Mouse (Mus musculus): ENCODE data around the gene Tpm3. TPM values are rescaled to one million over a fixed set of nuclear protein-coding genes. Genes with fewer than 3 reads are reported as not detected.

Gene Tpm3
- polyA plus RNA-seq (2015; fragmentation: Nextera tagmentation; extraction: Ambion mirVana) = 448 and 450 TPM in 2 replicates

GRCm38 (mm10) chr3:90072294-90072693, at the start of gene Tpm3:
Gene Tpm3 (plus strand): TSS chr3:90072649.
- Histone ChIP-seq H3K27ac (replicated peaks) (no peak within 1 kb of the TSS), H3K4me1 (peaks cover 3% of the 10 kb centered on the region), H3K9ac (replicated peaks) (no peak within 1 kb of the TSS), H3K4me3 (no peak within 1 kb of the TSS), H3K27me3 (no peaks in the 10 kb centered on the region), H3K4me2 (replicated peaks) (no peak within 1 kb of the TSS), H3K9me3 (no peaks in the 10 kb centered on the region), H3K36me3 (no peaks in the 10 kb centered on the region)
- no peak for ATAC-seq (replicated peaks)
- WGBS = 76% methylated on average over 4 of the region's 4 CpGs

GRCm38 (mm10) chr3:90034653-90035052, 37.8 kb upstream of the Tpm3 start:
- WGBS = 88% methylated on average over 2 of the region's 2 CpGs
- H3K4me1 ChIP-seq = no peaks in the 10 kb centered on the region
- no peaks in the 10 kb centered on the region for H3K9me3 ChIP-seq
- peaks cover 84% of the 10 kb centered on the region for H3K36me3 ChIP-seq
- ATAC-seq (replicated peaks) = no peak
- H3K4me3 ChIP-seq = no peak overlapping the region
- H3K9ac ChIP-seq (replicated peaks) = no peak overlapping the region
- no peak overlapping the region for H3K27ac ChIP-seq (replicated peaks)
- H3K4me2 ChIP-seq (replicated peaks) = no peak overlapping the region
- no peaks in the 10 kb centered on the region for H3K27me3 ChIP-seq

GRCm38 (mm10) chr3:90036263-90036662, 36.2 kb upstream of the Tpm3 start:
- no peak overlapping the region for H3K4me2 ChIP-seq (replicated peaks)
- 89% methylated on average over 1 of the region's 1 CpGs for WGBS
- no peak for ATAC-seq (replicated peaks)
- no peaks in the 10 kb centered on the region for H3K27me3 ChIP-seq
- no peaks in the 10 kb centered on the region for H3K9me3 ChIP-seq
- no peak overlapping the region for H3K4me3 ChIP-seq
- H3K27ac ChIP-seq (replicated peaks) = no peak overlapping the region
- H3K36me3 ChIP-seq = peaks cover 83% of the 10 kb centered on the region
- H3K9ac ChIP-seq (replicated peaks) = no peak overlapping the region
- no peaks in the 10 kb centered on the region for H3K4me1 ChIP-seq

- peaks cover 27% of the 10 kb centered on the region for H3K36me3 ChIP-seq
- no peak overlapping the region for H3K4me2 ChIP-seq (replicated peaks)
- whole genome bisulfite sequencing = 53% methylated on average over 3 of the region's 3 CpGs
- no peaks in the 10 kb centered on the region for H3K9me3 ChIP-seq
- no peaks in the 10 kb centered on the region for H3K27me3 ChIP-seq
- H3K9ac ChIP-seq (replicated peaks) = no peak overlapping the region
- H3K27ac ChIP-seq (replicated peaks) = no peak overlapping the region
- no peak overlapping the region for H3K4me3 ChIP-seq
- no peak for ATAC-seq (replicated peaks)
- H3K4me1 ChIP-seq = peaks cover 26% of the 10 kb centered on the region
Measured at GRCm38 (mm10) chr3:90049691-90050090, 22.8 kb upstream of the Tpm3 start.

GRCm38 (mm10) chr3:90051441-90052350, 20.8 kb upstream of the Tpm3 start, which contains the start of gene 4933434E20Rik:
Gene 4933434E20Rik (plus strand): TSS chr3:90051636.
- peak within 1 kb of the TSS; percentile 62 for H3K4me2 ChIP-seq (replicated peaks)
- peak within 1 kb of the TSS; percentile 93 for H3K27ac ChIP-seq (replicated peaks)
- no peaks in the 10 kb centered on the region for H3K27me3 ChIP-seq
- peak; percentile 82 for ATAC-seq (replicated peaks)
- H3K4me1 ChIP-seq = peaks cover 40% of the 10 kb centered on the region
- peak within 1 kb of the TSS; percentile 95 for H3K9ac ChIP-seq (replicated peaks)
- H3K9me3 ChIP-seq = no peaks in the 10 kb centered on the region
- WGBS = 0% methylated on average over 42 of the region's 43 CpGs
- H3K36me3 ChIP-seq = peaks cover 25% of the 10 kb centered on the region
- peak within 1 kb of the TSS; percentile 80 for H3K4me3 ChIP-seq

- under 1% methylated on average over 75 of the region's 81 CpGs for WGBS
Measured at GRCm38 (mm10) chr3:90052351-90053241, 19.9 kb upstream of the Tpm3 start, which contains the start of gene Ubap2l. Gene Ubap2l (minus strand): TSS chr3:90052628.

GRCm38 (mm10) chr3:90061549-90061948, 10.9 kb upstream of the Tpm3 start:
- Histone ChIP-seq H3K27me3 (no peaks in the 10 kb centered on the region), H3K27ac (replicated peaks) (no peak overlapping the region), H3K4me2 (replicated peaks) (no peak overlapping the region), H3K4me3 (no peak overlapping the region), H3K9ac (replicated peaks) (no peak overlapping the region), H3K4me1 (0 out of 2 replicates have a peak, but pooled peaks cover 2% of the 10 kb centered on the region), H3K36me3 (peaks cover 61% of the 10 kb centered on the region), H3K9me3 (no peaks in the 10 kb centered on the region)
- WGBS = 96% methylated on average over 6 of the region's 6 CpGs
- no peak for ATAC-seq (replicated peaks)

More at GRCm38 (mm10) chr3:90052351-90053241, 19.9 kb upstream of the Tpm3 start, which contains the start of gene Ubap2l:
- Histone ChIP-seq H3K27ac (replicated peaks) (peak within 1 kb of the TSS; percentile 93), H3K4me2 (replicated peaks) (peak within 1 kb of the TSS; percentile 62), H3K4me1 (peaks cover 40% of the 10 kb centered on the region), H3K36me3 (peaks cover 28% of the 10 kb centered on the region), H3K9me3 (no peaks in the 10 kb centered on the region), H3K4me3 (peak within 1 kb of the TSS; percentile 80), H3K27me3 (no peaks in the 10 kb centered on the region), H3K9ac (replicated peaks) (peak within 1 kb of the TSS; percentile 95)
- peak; percentile 92 for ATAC-seq (replicated peaks)

GRCm38 (mm10) chr3:90062539-90062938, 9.9 kb upstream of the Tpm3 start:
- ATAC-seq (replicated peaks) = no peak
- H3K27me3 ChIP-seq = no peaks in the 10 kb centered on the region
- H3K4me2 ChIP-seq (replicated peaks) = no peak overlapping the region
- no peak overlapping the region for H3K4me3 ChIP-seq
- 73% methylated on average over 2 of the region's 2 CpGs for WGBS
- H3K27ac ChIP-seq (replicated peaks) = no peak overlapping the region
- no peaks in the 10 kb centered on the region for H3K9me3 ChIP-seq
- H3K9ac ChIP-seq (replicated peaks) = no peak overlapping the region
- H3K4me1 ChIP-seq = no peaks in the 10 kb centered on the region
- H3K36me3 ChIP-seq = peaks cover 52% of the 10 kb centered on the region

- peaks cover 40% of the 10 kb centered on the region for H3K36me3 ChIP-seq
- ATAC-seq (replicated peaks) = no peak
- 89% methylated on average over 3 of the region's 3 CpGs for WGBS
Measured at GRCm38 (mm10) chr3:90064383-90064782, 8.1 kb upstream of the Tpm3 start.

GRCm38 (mm10) chr3:90065553-90065952, 6.9 kb upstream of the Tpm3 start:
- Histone ChIP-seq H3K9me3 (no peaks in the 10 kb centered on the region), H3K9ac (replicated peaks) (no peak overlapping the region), H3K27ac (replicated peaks) (no peak overlapping the region), H3K36me3 (peaks cover 34% of the 10 kb centered on the region), H3K4me2 (replicated peaks) (no peak overlapping the region), H3K27me3 (no peaks in the 10 kb centered on the region), H3K4me1 (no peaks in the 10 kb centered on the region), H3K4me3 (no peak overlapping the region)
- ATAC-seq (replicated peaks) = no peak
- WGBS = 63% methylated on average over 3 of the region's 3 CpGs

More at GRCm38 (mm10) chr3:90064383-90064782, 8.1 kb upstream of the Tpm3 start:
- H3K27ac ChIP-seq (replicated peaks) = no peak overlapping the region
- H3K4me3 ChIP-seq = no peak overlapping the region
- no peak overlapping the region for H3K9ac ChIP-seq (replicated peaks)
- no peak overlapping the region for H3K4me2 ChIP-seq (replicated peaks)
- no peaks in the 10 kb centered on the region for H3K27me3 ChIP-seq
- no peaks in the 10 kb centered on the region for H3K9me3 ChIP-seq
- no peaks in the 10 kb centered on the region for H3K4me1 ChIP-seq

- no peak for ATAC-seq (replicated peaks)
- Histone ChIP-seq H3K36me3 (peaks cover 11% of the 10 kb centered on the region), H3K4me3 (no peak overlapping the region), H3K9ac (replicated peaks) (no peak overlapping the region), H3K9me3 (no peaks in the 10 kb centered on the region), H3K4me1 (no peaks in the 10 kb centered on the region), H3K27me3 (no peaks in the 10 kb centered on the region), H3K27ac (replicated peaks) (no peak overlapping the region), H3K4me2 (replicated peaks) (no peak overlapping the region)
- WGBS = 87% methylated on average over 4 of the region's 4 CpGs
Measured at GRCm38 (mm10) chr3:90067851-90068250, 4.6 kb upstream of the Tpm3 start.

- H3K27ac ChIP-seq (replicated peaks) = no peak overlapping the region
- no peaks in the 10 kb centered on the region for H3K4me1 ChIP-seq
- no peaks in the 10 kb centered on the region for H3K9me3 ChIP-seq
- no peaks in the 10 kb centered on the region for H3K27me3 ChIP-seq
- no peak overlapping the region for H3K9ac ChIP-seq (replicated peaks)
- H3K4me3 ChIP-seq = no peak overlapping the region
- 86% methylated on average over 7 of the region's 7 CpGs for WGBS
- ATAC-seq (replicated peaks) = no peak
- H3K36me3 ChIP-seq = peaks cover 9% of the 10 kb centered on the region; the same call in 1 of the 2 replicates
- no peak overlapping the region for H3K4me2 ChIP-seq (replicated peaks)
Measured at GRCm38 (mm10) chr3:90069688-90070087, 2.8 kb upstream of the Tpm3 start.
